Mouse (Mus musculus): ENCODE data around the gene Epha6.

GRCm38 (mm10) chr16:60585322-60585721, 20.0 kb downstream of the Epha6 start:
- TF ChIP-seq CTCF (IDR thresholded peaks at IDR 0.05; ENCODE audit: control insufficient read depth, insufficient read depth, insufficient read length) (no peak), MAX (IDR thresholded peaks at IDR 0.05) (no peak), CEBPB (IDR thresholded peaks at IDR 0.05; ENCODE audit: low read depth) (no peak)

All from C2C12 (cell line).